Mouse (Mus musculus): ENCODE results near the gene Gm5617. TPM values are rescaled to one million over a fixed set of nuclear protein-coding genes. Genes with fewer than 3 reads are reported as not detected.

Gene Gm5617
- 21.3 and 24.2 TPM in 2 replicates for polyA plus RNA-seq (2012; rRNA removed)

DNA sequence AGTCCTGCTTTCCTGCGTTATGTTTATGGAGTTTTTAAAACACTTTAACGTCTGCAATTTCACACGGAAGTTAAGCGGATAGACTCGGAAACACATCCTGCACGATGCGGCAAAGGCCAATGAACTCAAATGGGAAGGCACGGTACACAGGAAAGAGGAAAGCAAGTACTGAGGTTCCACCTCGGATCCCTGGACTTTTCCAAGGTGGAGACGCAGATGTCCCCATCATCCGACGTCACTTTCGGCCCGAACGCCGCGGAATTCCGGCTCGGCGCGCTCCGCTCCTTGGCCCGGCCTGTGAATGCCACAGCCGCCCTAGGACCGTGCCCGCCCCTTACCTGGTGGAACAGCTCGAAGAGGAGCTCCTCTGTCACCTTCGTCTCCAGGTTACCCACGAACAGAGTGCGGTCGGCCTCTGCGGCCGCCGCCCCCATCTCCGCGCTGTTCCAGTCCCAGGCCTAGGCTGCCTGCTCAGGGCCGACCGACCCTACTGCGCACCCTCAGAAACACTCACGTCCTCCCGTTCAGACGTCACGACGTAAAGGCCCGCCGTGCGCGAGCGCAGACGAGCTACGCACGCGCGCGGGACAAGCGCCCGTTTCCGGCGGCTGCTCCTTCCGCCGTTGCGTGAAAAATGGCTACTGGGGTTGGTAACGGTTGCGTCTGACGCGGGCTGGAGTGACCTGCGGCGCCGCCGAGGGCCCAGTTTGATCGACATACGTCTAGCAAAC, at the start of gene Gm5617, which contains the start of gene Rbm7:
Gene Gm5617, plus strand, starts transcription at position 626 of the 731 bp plus-strand sequence.
Gene Rbm7, minus strand, starts transcription at position 483 of the 731 bp plus-strand sequence.

DNA sequence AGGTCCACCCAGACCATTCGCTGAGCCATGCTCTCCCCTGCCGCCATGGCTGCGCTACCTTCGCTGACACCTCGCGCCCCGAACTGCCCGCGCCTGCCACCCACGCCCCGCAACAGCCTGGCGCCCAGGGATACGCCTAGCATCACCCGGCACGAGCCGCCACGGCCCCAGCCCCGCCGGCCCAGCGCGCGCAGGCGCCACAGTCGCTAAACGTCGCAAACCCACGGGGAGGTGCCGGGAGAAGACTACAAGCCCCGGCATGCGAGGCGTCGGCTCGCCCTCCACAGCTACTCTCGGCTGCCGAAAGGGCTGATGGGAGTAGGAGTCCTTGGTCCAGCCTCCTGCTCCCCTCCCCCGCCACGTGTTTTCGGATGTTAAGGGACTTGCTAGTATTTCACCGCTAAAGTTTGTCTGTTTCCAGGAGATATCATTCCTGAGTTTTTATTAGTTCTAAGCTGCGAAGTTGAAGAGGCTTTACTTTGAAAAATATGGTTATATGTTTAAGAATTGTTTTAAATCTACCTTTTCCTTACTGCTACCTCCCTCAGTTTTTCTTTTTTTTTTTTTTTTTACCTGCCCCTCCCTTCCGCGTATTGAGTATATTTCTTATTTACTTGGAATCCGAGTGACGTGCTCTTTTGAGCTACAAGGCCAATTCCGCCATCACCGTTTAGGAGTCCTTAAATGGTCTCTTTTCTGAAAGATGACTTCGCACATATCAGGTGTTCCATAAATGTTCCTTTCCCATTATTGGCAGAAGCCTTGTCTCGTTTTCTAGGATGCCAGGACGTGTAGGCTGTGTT, 14.6 kb upstream of the Gm5617 start, which contains the start of gene Rexo2:
Gene Rexo2, minus strand, starts transcription at position 213 of the 803 bp plus-strand sequence.

Other genes with a start within 250 kb of the Gm5617 start
- gene Nxpe2, start 142.0 kb upstream of the Gm5617 start, polyA plus RNA-seq (2012; rRNA removed), result 43.7 and 49.0 TPM in 2 replicates
- gene Rexo2, start 14.8 kb upstream of the Gm5617 start, polyA plus RNA-seq (2012; rRNA removed), result 41.0 and 46.6 TPM in 2 replicates
- gene Rbm7, start 143 bp upstream of the Gm5617 start, polyA plus RNA-seq (2012; rRNA removed), result 22.1 and 22.9 TPM in 2 replicates
- 0.25 and 0.29 TPM in 2 replicates for gene Nnmt, start 109.7 kb downstream of the Gm5617 start, polyA plus RNA-seq (2012; rRNA removed)

All from liver, embryonic 18 days (tissue).